Mouse (Mus musculus) heart, adult 11 months (tissue): ENCODE data around the gene Lipo1.
"Not testable (repeated sequence)": the region's sequence is repeated elsewhere in the genome, so short reads cannot be mapped to it uniquely, and the experiment has no call there.

Experiments
- DNase-seq: peaks from one replicate; pipeline ENCODE4 v3.0.0; 2022

Gene Lipo1

GRCm38 (mm10) chr19:33787359-33787758 lies at the start of gene Lipo1:
TSS of gene Lipo1 (minus strand) at chr19:33787459.
- DNase-seq: not testable (repeated sequence)

- peak; percentile 80 for DNase-seq
Observed at GRCm38 (mm10) chr19:33786576-33787277, 532 bp downstream of the Lipo1 start.

- peak; percentile 92 for DNase-seq
Observed at GRCm38 (mm10) chr19:33761287-33762086, 25.8 kb downstream of the Lipo1 start, which contains the start of gene Lipo3. TSS of gene Lipo3 (minus strand) at chr19:33761951.

- DNase-seq: not testable (repeated sequence)
Observed at GRCm38 (mm10) chr19:33751259-33751658, 36.0 kb downstream of the Lipo1 start, which contains the start of gene Lipo2. TSS of gene Lipo2 (minus strand) at chr19:33751359.
